Mouse (Mus musculus) fibroblast of lung, adult 2 months (primary cell): Measurements from ENCODE around the gene Prkcd.

ENCODE experiments used
- DNase-seq: peaks from one replicate; pipeline ENCODE4 v3.0.0-alpha.2; 2011; ENCODE audit warnings: low read depth

Prkcd gene

DNA sequence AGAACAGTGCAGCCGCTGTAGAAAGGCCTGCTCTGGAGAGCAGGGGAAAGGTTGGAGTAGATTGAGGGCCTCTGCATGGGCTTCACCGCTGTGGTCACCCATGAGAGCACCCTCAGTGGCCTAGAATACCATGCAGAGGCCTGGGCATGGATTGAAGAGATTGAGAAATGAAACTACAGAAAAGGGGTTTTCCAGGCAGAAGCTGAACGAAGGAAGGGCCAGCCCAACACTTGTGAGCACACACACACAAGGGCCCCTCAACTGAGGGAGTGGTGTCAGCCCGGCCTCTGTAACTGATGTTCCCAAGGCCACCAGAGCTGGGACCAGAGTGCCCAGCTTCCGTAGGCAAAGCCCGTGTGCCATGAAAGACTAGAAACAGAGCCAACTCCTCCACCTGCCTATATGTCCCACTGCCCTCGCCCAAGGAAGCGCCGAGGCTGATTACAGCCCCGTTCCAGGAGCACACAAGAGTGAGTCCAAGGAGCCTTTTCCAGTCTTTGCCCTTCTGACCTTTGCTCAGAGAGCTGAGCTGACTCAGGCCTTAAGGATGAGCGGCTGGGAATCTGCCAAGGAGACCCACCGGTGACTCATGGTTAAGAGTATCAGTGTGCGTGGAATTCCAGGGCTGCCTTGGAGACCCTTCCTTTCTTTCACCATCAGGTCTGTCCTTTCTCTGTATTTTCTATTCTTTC lies 9.4 kb upstream of the Prkcd start:
- DNase-seq = no peak

DNA sequence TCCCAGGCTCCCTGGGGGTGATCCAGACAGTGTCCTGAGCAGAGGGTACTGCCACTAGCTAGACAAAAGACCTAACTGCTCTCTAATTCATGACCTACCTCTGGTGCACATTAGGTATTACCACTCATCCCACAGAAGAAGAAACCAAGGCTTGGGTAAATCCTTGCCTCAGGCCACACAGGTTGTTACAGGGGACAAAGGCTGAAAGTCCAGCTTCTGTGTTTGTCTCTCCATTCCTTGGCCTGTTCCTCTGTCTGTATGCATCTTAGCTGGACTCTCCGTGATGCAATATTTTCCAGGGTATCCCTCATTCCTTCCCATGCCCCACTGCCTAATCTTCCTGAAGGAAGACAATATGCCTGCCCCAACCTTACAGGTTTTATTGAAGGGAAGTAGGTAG lies 8.4 kb upstream of the Prkcd start:
- no peak for DNase-seq

- DNase-seq = no peak
Measured at GRCm38 (mm10) chr14:30633708-30634107, 7.7 kb upstream of the Prkcd start.

DNA sequence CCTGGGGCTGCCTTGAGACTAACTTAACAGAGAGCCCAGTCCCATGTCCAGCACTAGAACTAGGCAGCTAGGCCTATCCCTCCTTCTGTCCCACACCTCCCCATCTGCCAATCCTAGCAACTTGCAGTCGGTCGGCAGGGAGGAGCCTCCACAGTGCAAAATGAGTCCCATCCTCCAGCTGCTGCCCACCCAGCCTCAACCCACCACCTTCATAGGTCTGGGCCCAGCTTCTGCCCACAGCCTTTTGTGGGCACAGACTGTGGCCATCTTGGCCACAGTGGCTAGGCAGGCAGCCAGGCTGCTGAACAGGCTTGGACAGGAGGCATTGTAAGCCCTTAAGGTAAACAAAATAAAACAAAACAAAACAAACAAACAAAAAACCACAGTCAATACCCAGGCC lies 5.8 kb upstream of the Prkcd start:
- DNase-seq = no peak

- no peak for DNase-seq
Measured at GRCm38 (mm10) chr14:30630811-30631576, 5.0 kb upstream of the Prkcd start.

- DNase-seq = no peak
Measured at GRCm38 (mm10) chr14:30629839-30630238, 3.8 kb upstream of the Prkcd start.

DNA sequence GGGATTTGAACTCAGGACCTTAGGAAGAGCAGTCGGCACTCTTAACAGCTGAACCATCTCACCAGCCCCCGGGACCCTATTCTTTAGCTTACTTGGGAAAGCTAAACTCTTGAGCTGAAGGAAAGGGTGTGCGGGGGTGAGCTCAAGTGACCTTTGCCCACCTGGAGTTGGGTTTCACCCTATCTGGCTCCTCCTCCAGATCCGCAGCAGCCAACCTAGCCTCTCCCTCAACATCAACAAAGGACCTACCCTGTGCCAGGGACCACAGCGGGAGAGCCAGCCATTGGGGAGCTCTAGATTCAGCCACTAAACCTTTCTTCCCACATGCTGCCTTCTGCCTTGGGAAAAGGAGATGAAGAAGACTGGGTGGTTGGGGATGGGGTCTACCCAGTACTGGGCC lies 2.2 kb upstream of the Prkcd start:
- no peak for DNase-seq

DNA sequence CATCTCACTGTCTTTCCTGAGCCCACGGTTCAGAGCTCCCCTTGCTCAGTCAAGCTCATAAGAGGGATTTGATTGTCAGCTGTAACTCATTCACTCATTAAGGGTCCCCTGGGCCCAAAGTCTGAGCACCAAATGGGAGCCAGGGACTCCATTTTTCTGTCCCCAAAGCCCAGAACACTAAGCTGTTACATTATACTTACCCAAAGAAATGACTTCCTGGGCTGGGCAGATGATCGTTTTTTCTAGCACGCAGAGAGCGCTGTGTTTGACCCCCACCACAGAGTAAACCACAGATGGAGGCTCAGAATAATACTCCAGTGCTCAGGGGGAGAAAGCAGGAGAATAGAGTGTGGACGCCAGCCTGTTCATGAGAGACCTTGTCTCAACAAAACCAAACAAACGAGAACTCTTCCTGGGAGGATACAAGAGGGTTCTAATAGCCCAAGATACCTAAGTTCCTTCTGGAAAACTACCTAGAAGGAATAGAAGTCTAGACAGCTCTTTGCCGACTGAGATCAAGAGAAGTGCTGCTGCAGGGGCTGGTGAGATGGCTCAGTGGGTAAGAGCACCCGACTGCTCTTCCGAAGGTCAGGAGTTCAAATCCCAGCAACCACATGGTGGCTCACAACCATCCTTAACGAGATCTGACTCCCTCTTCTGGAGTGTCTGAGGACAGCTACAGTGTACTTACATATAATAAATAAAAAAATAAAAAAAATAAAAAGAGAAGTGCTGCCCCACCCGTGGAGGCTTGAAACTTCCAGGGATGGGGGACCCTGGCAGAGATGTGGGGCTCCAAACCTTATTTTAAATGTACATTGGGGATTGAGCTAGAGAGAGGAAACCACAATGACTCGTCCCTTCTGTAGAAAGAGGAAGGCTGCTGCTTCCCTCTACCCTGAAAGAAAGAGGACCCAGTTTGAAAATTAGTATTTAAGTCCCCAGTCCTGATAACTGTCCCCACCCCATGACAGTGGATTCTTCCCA lies 1.0 kb upstream of the Prkcd start:
- DNase-seq = no peak

- DNase-seq = no peak
Measured at GRCm38 (mm10) chr14:30625131-30625807, 741 bp downstream of the Prkcd start.

DNA sequence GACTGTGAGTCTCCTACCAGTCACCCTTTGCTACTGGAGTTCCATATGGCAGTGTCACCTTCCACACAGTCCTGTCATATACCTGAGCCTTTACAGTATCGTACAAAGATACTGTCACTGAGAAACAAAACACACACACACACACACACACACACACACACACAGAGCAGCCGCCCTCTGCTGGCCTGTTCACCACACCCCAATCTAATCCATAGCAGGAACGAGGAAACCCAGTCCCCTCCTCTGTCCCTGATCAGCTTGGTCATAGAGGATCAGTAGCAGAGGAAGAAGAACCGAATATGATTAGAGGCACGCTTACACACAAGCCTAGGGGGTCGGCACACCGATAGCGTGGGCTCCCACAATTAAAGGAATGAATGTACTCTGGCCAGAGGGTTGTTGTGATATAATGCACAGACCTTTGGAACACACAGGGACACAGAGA lies 1.7 kb downstream of the Prkcd start:
- DNase-seq = no peak

DNA sequence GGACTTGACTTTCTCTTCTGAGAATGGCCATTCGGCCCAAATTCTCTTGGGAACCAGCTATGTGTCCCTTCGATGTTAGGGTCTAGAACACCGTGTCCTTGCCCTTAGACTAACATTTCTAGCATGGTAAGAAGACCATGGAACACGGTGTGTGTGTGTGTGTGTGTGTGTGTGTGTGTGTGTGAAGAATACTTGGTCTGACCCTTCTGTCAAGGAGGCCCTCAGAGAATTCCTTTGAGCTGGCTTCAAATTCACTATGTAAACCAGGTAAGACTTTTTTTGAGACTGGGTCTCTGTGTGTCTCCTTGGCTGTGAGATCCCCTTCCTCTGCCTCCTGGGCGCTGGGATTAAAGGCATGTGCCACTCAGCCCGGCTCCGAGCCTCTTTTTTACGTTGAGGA lies 3.5 kb downstream of the Prkcd start:
- DNase-seq = no peak

DNA sequence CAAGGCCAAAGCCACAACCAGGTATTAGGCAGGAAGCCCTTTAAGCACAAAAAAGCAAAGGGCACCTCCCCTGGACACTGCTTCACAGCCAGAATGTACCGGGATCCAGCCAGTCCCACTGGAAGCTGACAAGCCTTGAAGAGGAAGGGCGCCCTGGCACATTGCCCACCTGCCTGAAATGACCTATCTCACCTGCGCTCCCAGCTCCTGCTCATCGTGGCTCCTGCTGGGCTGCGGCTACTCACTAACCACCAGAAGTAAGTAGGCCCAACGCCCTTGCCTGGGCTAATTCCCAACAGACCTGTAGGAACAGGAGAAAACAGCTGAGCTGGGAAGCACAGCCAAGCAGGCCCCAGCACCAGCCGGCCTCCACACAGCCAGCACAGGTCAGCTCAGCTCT lies 3.9 kb downstream of the Prkcd start:
- no peak for DNase-seq

GRCm38 (mm10) chr14:30619982-30620578 lies 5.9 kb downstream of the Prkcd start:
- no peak for DNase-seq

DNA sequence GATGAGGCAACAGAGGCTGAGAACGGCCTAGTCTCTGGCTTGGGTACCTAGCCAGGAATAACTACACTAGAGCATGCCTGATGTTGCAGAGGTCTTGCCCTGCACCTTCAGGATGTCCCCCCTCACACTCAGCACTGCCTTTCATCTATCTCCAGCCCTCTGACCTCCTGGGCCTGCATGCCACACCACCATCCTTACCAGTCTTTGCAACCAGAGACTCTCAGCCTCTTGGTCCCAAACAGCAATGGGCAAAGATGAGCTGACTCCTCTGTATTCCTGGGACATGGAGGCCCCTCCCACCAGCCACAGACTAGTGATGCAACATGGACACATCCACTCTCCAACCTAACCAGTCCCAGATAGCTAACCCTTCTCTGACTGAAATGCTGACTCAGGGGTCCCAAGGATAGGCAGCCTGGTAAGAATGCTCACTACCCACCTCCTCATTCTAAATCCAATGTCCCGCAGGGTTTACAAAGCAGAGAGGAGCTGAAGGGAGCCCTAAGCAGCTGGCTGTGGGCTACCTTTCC lies 7.2 kb downstream of the Prkcd start:
- no peak for DNase-seq

DNA sequence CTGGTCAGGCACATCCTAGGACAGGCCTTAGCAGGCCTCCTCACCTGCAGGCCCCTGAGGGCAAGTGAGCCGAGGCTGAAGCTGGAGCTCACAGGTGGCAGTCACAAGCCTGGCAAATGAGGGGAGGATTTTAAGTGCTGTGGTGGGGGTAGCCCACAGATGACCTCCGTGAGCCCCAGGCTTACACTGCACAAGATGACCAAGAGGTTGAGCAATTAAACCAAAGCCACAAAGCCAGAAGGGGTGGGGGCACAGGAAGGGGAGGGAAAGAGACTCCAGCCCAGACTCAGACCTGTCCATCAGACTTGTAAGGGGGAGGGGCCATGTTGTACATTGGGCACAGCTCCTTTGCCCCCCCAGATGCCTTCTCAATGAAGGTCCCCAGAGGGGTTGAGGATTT lies 9.3 kb downstream of the Prkcd start:
- DNase-seq = no peak

DNA sequence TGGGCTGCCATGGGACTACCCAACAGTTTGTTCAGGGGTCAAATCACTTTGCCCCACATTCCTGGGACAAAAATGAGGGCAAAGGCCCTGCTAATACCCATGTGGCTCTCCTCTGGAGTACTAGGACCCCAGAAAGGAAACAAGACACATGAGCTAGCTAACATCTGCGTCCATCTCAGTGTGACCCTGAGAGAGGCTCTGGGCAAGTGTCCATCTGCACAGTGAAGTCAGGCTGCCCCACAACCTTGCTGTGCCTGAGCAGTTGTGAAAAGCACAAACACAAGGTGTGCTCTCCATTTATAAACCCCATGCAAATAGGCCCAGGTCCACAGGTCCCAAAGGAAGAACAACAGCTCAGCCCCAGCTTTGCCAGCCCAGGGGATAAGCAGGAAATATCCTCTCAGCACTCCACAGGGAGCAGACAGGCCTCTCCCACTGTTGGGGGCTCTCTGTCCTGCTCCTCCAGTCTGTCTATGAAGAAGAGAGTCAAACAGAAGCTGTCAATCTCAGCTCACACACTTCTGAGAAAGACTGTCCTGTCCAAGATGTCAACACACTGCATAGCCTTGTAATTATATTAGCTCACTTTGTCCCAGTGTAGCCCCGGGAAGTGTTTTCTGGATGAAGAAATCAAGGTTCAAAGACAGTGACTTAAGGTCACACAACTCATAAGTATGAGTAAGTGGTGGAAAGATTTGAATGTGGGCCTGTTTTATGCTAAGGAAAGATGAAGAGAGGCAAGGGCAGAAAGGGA lies 12.9 kb downstream of the Prkcd start:
- no peak for DNase-seq

DNA sequence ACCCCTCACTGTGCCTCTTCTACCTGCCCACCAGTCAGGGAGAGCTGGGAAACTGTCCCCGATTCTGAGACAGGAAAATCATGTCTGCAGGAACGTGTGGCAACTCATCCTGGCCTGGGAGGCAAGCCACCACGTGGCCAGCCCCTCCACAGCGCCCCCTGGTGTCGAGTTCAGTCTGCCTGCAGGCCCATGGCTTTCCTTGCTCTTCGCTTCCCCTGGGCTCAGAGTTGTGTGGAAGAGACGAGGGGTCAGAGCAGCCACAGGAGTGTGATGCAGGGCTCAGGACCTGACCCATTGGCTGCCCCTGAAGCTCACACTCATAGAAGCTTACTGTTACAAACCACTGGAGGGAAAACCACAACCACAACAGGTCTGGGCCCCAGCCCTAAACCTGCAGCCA lies 13.5 kb downstream of the Prkcd start:
- no peak for DNase-seq

- no peak for DNase-seq
Measured at GRCm38 (mm10) chr14:30610940-30611339, 15.1 kb downstream of the Prkcd start.

- DNase-seq = no peak
Measured at GRCm38 (mm10) chr14:30610304-30610703, 15.7 kb downstream of the Prkcd start.

DNA sequence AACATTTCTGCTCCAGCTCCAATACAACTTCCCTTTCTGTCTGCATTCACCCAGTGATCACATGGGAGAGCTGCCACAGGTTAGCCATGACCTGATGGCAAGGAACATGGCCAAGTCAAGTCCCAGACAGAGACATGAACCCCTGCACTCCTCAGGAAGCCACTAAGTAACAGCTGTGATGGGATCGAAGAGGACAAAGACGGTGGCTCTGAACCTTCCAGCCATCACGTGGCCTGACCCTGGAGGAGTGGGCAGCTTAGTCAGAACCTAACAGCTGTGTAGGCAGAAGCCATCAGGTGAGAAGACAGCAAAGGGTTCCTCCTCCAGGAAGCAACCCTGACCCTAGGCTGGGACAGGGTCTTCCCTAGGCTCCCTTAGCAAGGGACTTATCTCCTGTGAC lies 16.5 kb downstream of the Prkcd start:
- DNase-seq = no peak

GRCm38 (mm10) chr14:30608176-30608575 lies 17.8 kb downstream of the Prkcd start:
- no peak for DNase-seq
